Mouse (Mus musculus) cortical plate, adult 2 months (tissue): ENCODE results near the gene Kcnj6.

Source experiments
- CTCF ChIP-seq: fragments of 200-500 bp; IDR thresholded peaks from 2 replicates; pipeline ENCODE4 v1.5.1; 2011; ENCODE audit warnings: mild to moderate bottlenecking, control low read depth, low read length; ENCODE audit not compliant: insufficient read depth; ENCODE audit errors: extremely low read depth
- POLR2A ChIP-seq: fragments of 200-500 bp; IDR thresholded peaks from 2 replicates; pipeline ENCODE4 v1.6.1; 2011; ENCODE audit warnings: mild to moderate bottlenecking, low read length, control low read depth; ENCODE audit not compliant: insufficient read depth; ENCODE audit errors: extremely low read depth

- TF ChIP-seq CTCF: no peak
- no peak for TF ChIP-seq POLR2A
Observed at GRCm38 (mm10) chr16:94968941-94969340, 28.6 kb downstream of the Kcnj6 start.
